Mouse (Mus musculus): ENCODE data around the gene Dtd2. TPM values are rescaled to one million over a fixed set of nuclear protein-coding genes. Genes with fewer than 3 reads are reported as not detected.

Gene Dtd2
- 14.2 and 15.3 TPM in 2 replicates for polyA plus RNA-seq (2015; fragmentation: Nextera tagmentation; extraction: Ambion mirVana)

DNA sequence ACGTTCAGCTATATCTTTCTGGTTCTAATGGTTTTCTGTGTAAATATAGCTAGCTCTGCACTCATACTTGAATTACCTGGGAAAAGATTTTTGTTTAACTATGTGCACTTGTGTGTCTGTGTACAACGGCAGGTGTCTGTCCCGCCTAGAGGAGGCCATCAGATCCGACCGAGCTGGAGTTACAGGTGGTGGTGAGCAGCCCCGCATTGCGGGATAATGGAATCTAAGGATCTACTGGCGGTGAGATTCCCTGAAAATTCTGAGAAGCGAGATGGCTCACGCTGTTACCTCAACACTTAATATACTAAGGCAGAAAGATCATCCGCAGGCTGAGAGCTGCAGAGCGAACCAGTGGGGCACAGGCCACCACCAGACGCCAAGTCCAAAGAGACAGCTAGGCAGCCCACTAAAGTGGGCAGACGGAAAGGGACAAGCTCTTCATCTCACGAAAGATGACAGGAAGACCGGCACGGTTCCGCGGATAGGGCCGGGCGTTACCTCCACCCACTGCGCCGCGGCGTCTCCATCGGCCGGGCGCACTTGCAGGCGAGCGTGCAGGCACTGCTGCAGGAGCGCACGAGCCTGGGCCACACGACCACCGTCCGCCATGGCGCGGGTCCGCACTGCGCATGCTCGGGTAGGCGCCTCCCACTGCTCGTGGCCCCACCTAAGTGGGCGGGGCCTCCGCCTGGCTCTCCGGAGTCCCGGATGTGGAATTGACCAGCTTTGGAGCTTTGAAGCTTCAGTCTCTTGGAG, at the start of gene Dtd2:
Gene Dtd2, minus strand, starts transcription at position 625 of the 756 bp plus-strand sequence.
- ATAC-seq (replicated peaks; ENCODE audit: insufficient number of reproducible peaks, insufficient read depth, low FRiP score, low read depth) = peak; percentile 96
- no peaks in the 10 kb centered on the region; the same call in 1 of the 2 replicates for H3K4me1 ChIP-seq (replicated peaks)
- peak within 1 kb of the TSS; percentile 75 for H3K27ac ChIP-seq
- no peaks in the 10 kb centered on the region for H3K27me3 ChIP-seq
- peak within 1 kb of the TSS; percentile 80 for H3K4me2 ChIP-seq
- peak within 1 kb of the TSS; percentile 86 for H3K4me3 ChIP-seq
- H3K36me3 ChIP-seq = no peaks in the 10 kb centered on the region
- WGBS = 2% methylated on average over 46 of the region's 46 CpGs
- no peaks in the 10 kb centered on the region for H3K9me3 ChIP-seq (replicated peaks)
- H3K9ac ChIP-seq = peak within 1 kb of the TSS; percentile 84

GRCm38 (mm10) chr12:52049324-52049723, 43.0 kb upstream of the Dtd2 start:
- H3K4me2 ChIP-seq = no peak overlapping the region
- WGBS = 58% methylated on average over 2 of the region's 2 CpGs
- H3K27me3 ChIP-seq = no peaks in the 10 kb centered on the region
- no peak for ATAC-seq (replicated peaks; ENCODE audit: insufficient number of reproducible peaks, insufficient read depth, low FRiP score, low read depth)
- no peaks in the 10 kb centered on the region for H3K9me3 ChIP-seq (replicated peaks)
- H3K9ac ChIP-seq = no peak overlapping the region
- H3K27ac ChIP-seq = no peak overlapping the region
- H3K36me3 ChIP-seq = no peaks in the 10 kb centered on the region
- no peaks in the 10 kb centered on the region for H3K4me1 ChIP-seq (replicated peaks)
- no peak overlapping the region for H3K4me3 ChIP-seq

DNA sequence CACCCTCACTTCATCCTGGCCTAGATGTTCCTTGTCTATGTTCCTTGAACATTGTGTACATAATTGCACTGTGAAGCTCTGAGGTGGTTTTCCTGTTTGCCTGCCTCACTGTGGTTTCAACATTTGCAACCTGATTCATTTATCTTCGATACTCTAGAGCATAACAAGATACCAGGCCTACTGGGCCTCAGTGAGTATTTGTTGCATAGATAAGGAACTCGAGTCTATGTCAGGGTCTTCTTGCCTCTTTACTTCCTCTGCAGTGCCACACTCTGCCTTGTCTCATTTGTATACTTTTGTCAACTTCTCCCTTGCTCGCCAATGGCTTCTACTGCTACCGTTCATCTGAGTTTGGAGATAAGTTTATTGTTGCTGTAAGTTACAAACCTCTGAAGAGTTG, 40.1 kb upstream of the Dtd2 start:
- 55% methylated on average over 4 of the region's 4 CpGs for WGBS
- H3K9me3 ChIP-seq (replicated peaks) = no peaks in the 10 kb centered on the region
- no peak overlapping the region for H3K9ac ChIP-seq
- no peak overlapping the region for H3K27ac ChIP-seq
- ATAC-seq (replicated peaks; ENCODE audit: insufficient number of reproducible peaks, insufficient read depth, low FRiP score, low read depth) = no peak
- no peak overlapping the region for H3K4me2 ChIP-seq
- no peaks in the 10 kb centered on the region for H3K36me3 ChIP-seq
- no peaks in the 10 kb centered on the region for H3K27me3 ChIP-seq
- H3K4me3 ChIP-seq = no peak overlapping the region
- peaks cover 4% of the 10 kb centered on the region; the same call in 1 of the 2 replicates for H3K4me1 ChIP-seq (replicated peaks)

GRCm38 (mm10) chr12:52042818-52043336, 36.6 kb upstream of the Dtd2 start:
- peak; percentile 80 for ATAC-seq (replicated peaks; ENCODE audit: insufficient number of reproducible peaks, insufficient read depth, low FRiP score, low read depth)
- Histone ChIP-seq H3K4me2 (no peak overlapping the region), H3K9ac (no peak overlapping the region), H3K27ac (peak overlapping the region; percentile 5; the same call in 1 of the 2 replicates), H3K9me3 (replicated peaks) (no peaks in the 10 kb centered on the region), H3K4me3 (no peak overlapping the region), H3K4me1 (replicated peaks) (peaks cover 4% of the 10 kb centered on the region; the same call in 1 of the 2 replicates), H3K27me3 (no peaks in the 10 kb centered on the region), H3K36me3 (no peaks in the 10 kb centered on the region)
- WGBS = 41% methylated on average over 10 of the region's 10 CpGs

GRCm38 (mm10) chr12:52038352-52038751, 32.1 kb upstream of the Dtd2 start:
- Histone ChIP-seq H3K4me3 (no peak overlapping the region), H3K4me1 (replicated peaks) (peaks cover 4% of the 10 kb centered on the region; the same call in 1 of the 2 replicates), H3K27me3 (no peaks in the 10 kb centered on the region), H3K36me3 (no peaks in the 10 kb centered on the region), H3K9me3 (replicated peaks) (no peaks in the 10 kb centered on the region), H3K27ac (no peak overlapping the region), H3K9ac (no peak overlapping the region), H3K4me2 (no peak overlapping the region)
- ATAC-seq (replicated peaks; ENCODE audit: insufficient number of reproducible peaks, insufficient read depth, low FRiP score, low read depth) = no peak
- WGBS = 52% methylated on average over 3 of the region's 3 CpGs

GRCm38 (mm10) chr12:52034956-52035355, 28.7 kb upstream of the Dtd2 start:
- Histone ChIP-seq H3K4me2 (no peak overlapping the region), H3K4me1 (replicated peaks) (no peaks in the 10 kb centered on the region), H3K27ac (no peak overlapping the region), H3K27me3 (no peaks in the 10 kb centered on the region), H3K9ac (no peak overlapping the region), H3K9me3 (replicated peaks) (no peaks in the 10 kb centered on the region), H3K4me3 (no peak overlapping the region), H3K36me3 (no peaks in the 10 kb centered on the region)
- WGBS = 76% methylated on average over 3 of the region's 3 CpGs
- no peak for ATAC-seq (replicated peaks; ENCODE audit: insufficient number of reproducible peaks, insufficient read depth, low FRiP score, low read depth)

DNA sequence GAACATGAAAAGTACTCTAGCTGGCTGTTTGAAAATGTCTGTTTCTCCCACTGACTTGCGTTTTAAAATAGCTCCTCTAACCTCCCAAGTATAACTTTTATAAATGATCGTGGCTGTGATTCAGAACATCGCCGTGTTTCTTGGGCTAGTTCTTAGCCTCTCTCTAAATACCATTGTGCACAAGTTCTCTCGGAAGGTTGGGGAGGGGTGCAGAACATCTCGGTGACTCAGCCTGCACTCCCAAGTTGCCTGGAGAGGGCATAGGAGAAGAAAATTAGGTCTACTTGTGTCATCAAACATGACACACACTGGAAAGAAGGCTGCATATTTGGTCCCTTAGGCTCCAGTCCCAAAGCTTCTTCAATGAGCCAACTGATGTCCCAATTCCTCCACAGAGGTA, 26.0 kb upstream of the Dtd2 start:
- no peaks in the 10 kb centered on the region for H3K36me3 ChIP-seq
- no peaks in the 10 kb centered on the region for H3K4me1 ChIP-seq (replicated peaks)
- ATAC-seq (replicated peaks; ENCODE audit: insufficient number of reproducible peaks, insufficient read depth, low FRiP score, low read depth) = no peak
- H3K9me3 ChIP-seq (replicated peaks) = no peaks in the 10 kb centered on the region
- H3K27ac ChIP-seq = no peak overlapping the region
- H3K9ac ChIP-seq = no peak overlapping the region
- H3K27me3 ChIP-seq = no peaks in the 10 kb centered on the region
- H3K4me3 ChIP-seq = no peak overlapping the region
- H3K4me2 ChIP-seq = no peak overlapping the region
- WGBS = 85% methylated on average over 6 of the region's 6 CpGs

GRCm38 (mm10) chr12:52027963-52028362, 21.7 kb upstream of the Dtd2 start, which contains the start of gene Gpr33:
TSS of gene Gpr33 (minus strand) at chr12:52028063.
- 87% methylated on average over 3 of the region's 3 CpGs for WGBS
- Histone ChIP-seq H3K27me3 (no peaks in the 10 kb centered on the region), H3K4me3 (no peak within 1 kb of the TSS), H3K36me3 (no peaks in the 10 kb centered on the region), H3K4me1 (replicated peaks) (no peaks in the 10 kb centered on the region), H3K9me3 (replicated peaks) (no peaks in the 10 kb centered on the region), H3K9ac (no peak within 1 kb of the TSS), H3K27ac (no peak within 1 kb of the TSS), H3K4me2 (no peak within 1 kb of the TSS)
- ATAC-seq (replicated peaks; ENCODE audit: insufficient number of reproducible peaks, insufficient read depth, low FRiP score, low read depth) = no peak

- Histone ChIP-seq H3K27me3 (no peaks in the 10 kb centered on the region), H3K4me1 (replicated peaks) (no peaks in the 10 kb centered on the region), H3K27ac (no peak overlapping the region), H3K4me3 (no peak overlapping the region), H3K9me3 (replicated peaks) (no peaks in the 10 kb centered on the region), H3K36me3 (no peaks in the 10 kb centered on the region), H3K9ac (no peak overlapping the region), H3K4me2 (no peak overlapping the region)
- no peak for ATAC-seq (replicated peaks; ENCODE audit: insufficient number of reproducible peaks, insufficient read depth, low FRiP score, low read depth)
- WGBS = 70% methylated on average over 7 of the region's 7 CpGs
Measured at GRCm38 (mm10) chr12:52014494-52015029, 8.3 kb upstream of the Dtd2 start.

DNA sequence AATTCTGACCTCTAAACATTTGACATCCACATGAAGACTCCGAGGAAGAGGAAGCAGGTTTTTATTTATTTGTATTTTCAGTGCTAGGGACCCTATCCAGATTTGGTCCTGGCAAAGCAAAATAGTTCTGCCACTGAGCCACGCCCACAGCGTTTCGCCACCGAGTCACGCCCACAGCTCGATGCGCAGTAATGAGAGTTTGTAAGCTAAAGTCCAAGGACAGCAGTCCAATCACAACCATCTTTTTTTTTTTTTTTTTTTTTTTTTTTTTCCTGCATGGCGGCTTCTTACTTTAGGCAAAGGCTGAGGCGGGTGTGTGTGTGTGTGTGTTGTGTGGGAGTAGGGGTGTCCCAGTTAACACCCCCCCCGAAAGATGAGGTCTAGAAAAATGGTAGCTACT, 7.7 kb upstream of the Dtd2 start:
- WGBS = 83% methylated on average over 11 of the region's 11 CpGs
- no peaks in the 10 kb centered on the region for H3K36me3 ChIP-seq

DNA sequence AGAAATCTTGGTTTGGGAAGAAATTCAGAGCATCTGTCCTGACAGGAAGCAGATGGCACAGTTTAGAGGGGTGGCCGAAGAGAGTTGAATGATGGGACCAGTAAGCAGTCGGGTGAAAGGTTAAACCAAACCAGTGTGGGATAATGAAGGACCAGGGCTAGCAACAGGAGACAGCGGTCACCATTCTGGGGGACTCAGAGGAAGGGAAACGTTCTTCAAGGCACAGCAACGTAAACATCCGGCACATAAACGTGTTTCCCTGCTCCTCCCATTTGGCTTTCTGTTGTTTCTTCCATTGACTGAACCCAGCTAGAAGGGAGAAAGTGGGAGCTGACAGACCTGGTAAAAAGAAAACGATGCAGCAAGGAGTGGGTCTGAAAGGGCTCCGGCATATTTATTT, 7.0 kb upstream of the Dtd2 start:
- Histone ChIP-seq H3K4me2 (no peak overlapping the region), H3K4me1 (replicated peaks) (no peaks in the 10 kb centered on the region), H3K9ac (no peak overlapping the region), H3K27me3 (no peaks in the 10 kb centered on the region), H3K4me3 (no peak overlapping the region), H3K36me3 (no peaks in the 10 kb centered on the region), H3K9me3 (replicated peaks) (no peaks in the 10 kb centered on the region), H3K27ac (no peak overlapping the region)
- 46% methylated on average over 9 of the region's 9 CpGs for WGBS
- no peak for ATAC-seq (replicated peaks; ENCODE audit: insufficient number of reproducible peaks, insufficient read depth, low FRiP score, low read depth)

More for the DNA sequence above, 7.7 kb upstream of the Dtd2 start:
- Histone ChIP-seq H3K4me1 (replicated peaks) (no peaks in the 10 kb centered on the region), H3K9ac (no peak overlapping the region), H3K4me2 (no peak overlapping the region), H3K4me3 (no peak overlapping the region), H3K27me3 (no peaks in the 10 kb centered on the region), H3K27ac (no peak overlapping the region), H3K9me3 (replicated peaks) (no peaks in the 10 kb centered on the region)
- ATAC-seq (replicated peaks; ENCODE audit: insufficient number of reproducible peaks, insufficient read depth, low FRiP score, low read depth) = no peak

Data from heart, embryonic 15.5 days (tissue).